Mouse (Mus musculus) CH12.LX (cell line): ENCODE data around the gene Abcc5. TPM values are rescaled to one million over a fixed set of nuclear protein-coding genes. Genes with fewer than 3 reads are reported as not detected.

Source experiments
- DNase-seq: peaks from one replicate; pipeline ENCODE4 v3.0.0-alpha.2; 2013; ENCODE audit errors: extremely low read depth
- H3K27ac ChIP-seq: 2 replicates; pipeline ENCODE4 v1.5.1; 2012; ENCODE audit warnings: low read depth, mild to moderate bottlenecking, control low read depth, moderate library complexity; ENCODE audit not compliant: insufficient read depth
- H3K27me3 ChIP-seq: replicated peaks from 2 replicates; pipeline ENCODE3; 2012; ENCODE audit warnings: inconsistent platforms
- H3K36me3 ChIP-seq, 2 experiments: replicated peaks in 1 of 2; 2 replicates each; pipeline versions ENCODE3 to v1.6.1; 2012; ENCODE audit warnings: inconsistent platforms in 1 of 2, low read length in 1 of 2, mild to moderate bottlenecking in 1 of 2, mixed read lengths in 1 of 2, moderate library complexity in 1 of 2; ENCODE audit not compliant: control insufficient read depth in 1 of 2, insufficient read depth in 1 of 2
- H3K4me1 ChIP-seq, 2 experiments: 2 replicates each; pipeline ENCODE4 v1.6.1; 2012; ENCODE audit warnings: inconsistent platforms in 1 of 2, moderate library complexity in 1 of 2; ENCODE audit not compliant: insufficient read depth in 2 of 2, control insufficient read depth in 1 of 2
- H3K4me2 ChIP-seq: 2 replicates; pipeline ENCODE4 v1.6.1; 2012; ENCODE audit warnings: low read depth, mild to moderate bottlenecking, control low read depth; ENCODE audit not compliant: poor library complexity, insufficient read depth, severe bottlenecking
- H3K4me3 ChIP-seq, 3 experiments: fragments of 150-350 bp in 1 of 3; sonication (generic) in 1 of 3; replicated peaks in 1 of 3; 2 replicates each; pipeline versions ENCODE3 to v1.5.1; 2011 to 2012; ENCODE audit warnings: low read depth in 2 of 3, low read length in 2 of 3, mild to moderate bottlenecking in 2 of 3, moderate library complexity in 2 of 3, control low read depth in 1 of 3, improper control_type of control experiment in 1 of 3, inconsistent platforms in 1 of 3, mixed read lengths in 1 of 3; ENCODE audit not compliant: poor library complexity in 1 of 3
- H3K79me2 ChIP-seq: replicated peaks from 2 replicates; pipeline ENCODE4 v1.6.1; 2012; ENCODE audit warnings: mild to moderate bottlenecking, moderate library complexity; ENCODE audit not compliant: control insufficient read depth, poor library complexity, insufficient read depth, severe bottlenecking; ENCODE audit errors: extremely low read depth
- H3K9ac ChIP-seq: 2 replicates; pipeline ENCODE4 v1.6.1; 2012; ENCODE audit warnings: low read depth, mild to moderate bottlenecking, control low read depth, moderate library complexity; ENCODE audit not compliant: insufficient read depth
- H3K9me3 ChIP-seq: replicated peaks from 2 replicates; pipeline ENCODE3; 2012; ENCODE audit warnings: low read length, inconsistent platforms, mixed read lengths
- ELF1 ChIP-seq: IDR thresholded peaks from 2 replicates; pipeline ENCODE4 v1.6.1; 2014; ENCODE audit warnings: low read depth, mild to moderate bottlenecking, inconsistent platforms, low read length, improper control_type of control experiment
- ETS1 ChIP-seq: conservative IDR thresholded peaks from 2 replicates; pipeline ENCODE4 v1.6.1; 2012; ENCODE audit warnings: low read depth, mild to moderate bottlenecking, inconsistent platforms, low read length, improper control_type of control experiment, moderate library complexity
- HCFC1 ChIP-seq: IDR thresholded peaks from 2 replicates; pipeline ENCODE4 v1.6.1; 2012; ENCODE audit warnings: low read depth, mild to moderate bottlenecking, inconsistent platforms, low read length, improper control_type of control experiment
- IRF4 ChIP-seq: IDR thresholded peaks from 2 replicates; pipeline ENCODE4 v1.6.1; 2014; ENCODE audit warnings: low read depth, mild to moderate bottlenecking, inconsistent platforms, low read length, improper control_type of control experiment
- MAZ ChIP-seq: IDR thresholded peaks from 2 replicates; pipeline ENCODE4 v1.6.1; 2012; ENCODE audit warnings: low read depth, mild to moderate bottlenecking, inconsistent platforms, low read length, improper control_type of control experiment, moderate library complexity
- MYC ChIP-seq: IDR thresholded peaks from 2 replicates; pipeline ENCODE4 v1.6.1; 2011; ENCODE audit warnings: low read depth, mild to moderate bottlenecking, improper control_type of control experiment, low read length
- NRF1 ChIP-seq: IDR thresholded peaks from 2 replicates; pipeline ENCODE4 v1.6.1; 2014; ENCODE audit warnings: low read depth, mild to moderate bottlenecking, inconsistent platforms, low read length, improper control_type of control experiment, moderate library complexity
- PAX5 ChIP-seq: IDR thresholded peaks from 2 replicates; pipeline ENCODE4 v1.6.1; 2012; ENCODE audit warnings: low read length, inconsistent platforms, mixed read lengths
- POLR2AphosphoS2 ChIP-seq: IDR thresholded peaks from 2 replicates; pipeline ENCODE4 v1.6.1; 2011; ENCODE audit warnings: low read depth, low read length, improper control_type of control experiment
- SIN3A ChIP-seq: IDR thresholded peaks from 2 replicates; pipeline ENCODE4 v1.6.1; 2012; ENCODE audit warnings: low read length, improper control_type of control experiment, inconsistent platforms
- SMC3 ChIP-seq: IDR thresholded peaks from 2 replicates; pipeline ENCODE4 v1.6.1; 2011; ENCODE audit warnings: low read depth, low read length, improper control_type of control experiment
- TCF12 ChIP-seq: IDR thresholded peaks from 2 replicates; pipeline ENCODE4 v1.6.1; 2014; ENCODE audit warnings: low read depth, mild to moderate bottlenecking, inconsistent platforms, low read length, improper control_type of control experiment
- USF1 ChIP-seq: IDR thresholded peaks from 2 replicates; pipeline ENCODE4 v1.6.1; 2014; ENCODE audit warnings: low read depth, mild to moderate bottlenecking, inconsistent platforms, low read length, improper control_type of control experiment
- USF2 ChIP-seq: conservative IDR thresholded peaks from 2 replicates; pipeline ENCODE4 v1.6.1; 2011; ENCODE audit warnings: low read depth, low read length, improper control_type of control experiment
- ZC3H11A ChIP-seq: IDR thresholded peaks from 2 replicates; pipeline ENCODE4 v1.6.1; 2012; ENCODE audit warnings: low read depth, mild to moderate bottlenecking, inconsistent platforms, low read length, improper control_type of control experiment
- ZNF384 ChIP-seq: IDR thresholded peaks from 2 replicates; pipeline ENCODE4 v1.6.1; 2012; ENCODE audit warnings: low read depth, low read length, improper control_type of control experiment, inconsistent platforms
- dilution Hi-C: fragments of 300-500 bp; cut with MboI; formaldehyde crosslinking; loops from 2 replicates; pipeline ENCODE4 v1.14.3; 2020; ENCODE audit warnings: low sequenced_read_pairs; ENCODE audit not compliant: extremely low pct_unique_long_range_greater_than_20kb, extremely low pct_ligation_motif_present
- in situ Hi-C: fragments of 300-500 bp; cut with MboI; formaldehyde crosslinking; loops from 3 replicates; pipeline ENCODE4 v1.14.3; 2019; ENCODE audit warnings: low sequenced_read_pairs, low pct_ligation_motif_present, low pct_unique_long_range_greater_than_20kb, mixed read lengths
- polyA plus RNA-seq: library from polyadenylated mRNA; unstranded; fragments of >175 nt; gene quantifications from 2 replicates; pipeline ENCODE4 v1.2.1, GENCODE M21; 2012; ENCODE audit warnings: low read depth; ENCODE audit not compliant: insufficient read length
- total RNA-seq, 2 experiments: library from RNA; depleted of rRNA; stranded (reverse); fragments of 300-350 nt in 1 of 2; fragments of >200 nt in 1 of 2; gene quantifications; 2 replicates each; pipeline ENCODE4 v1.2.3; 2012 to 2014

The Abcc5 gene
- total and polyA plus RNA-seq, 3 experiments: 23.4 to 28.6 (median 23.8) TPM

DNA sequence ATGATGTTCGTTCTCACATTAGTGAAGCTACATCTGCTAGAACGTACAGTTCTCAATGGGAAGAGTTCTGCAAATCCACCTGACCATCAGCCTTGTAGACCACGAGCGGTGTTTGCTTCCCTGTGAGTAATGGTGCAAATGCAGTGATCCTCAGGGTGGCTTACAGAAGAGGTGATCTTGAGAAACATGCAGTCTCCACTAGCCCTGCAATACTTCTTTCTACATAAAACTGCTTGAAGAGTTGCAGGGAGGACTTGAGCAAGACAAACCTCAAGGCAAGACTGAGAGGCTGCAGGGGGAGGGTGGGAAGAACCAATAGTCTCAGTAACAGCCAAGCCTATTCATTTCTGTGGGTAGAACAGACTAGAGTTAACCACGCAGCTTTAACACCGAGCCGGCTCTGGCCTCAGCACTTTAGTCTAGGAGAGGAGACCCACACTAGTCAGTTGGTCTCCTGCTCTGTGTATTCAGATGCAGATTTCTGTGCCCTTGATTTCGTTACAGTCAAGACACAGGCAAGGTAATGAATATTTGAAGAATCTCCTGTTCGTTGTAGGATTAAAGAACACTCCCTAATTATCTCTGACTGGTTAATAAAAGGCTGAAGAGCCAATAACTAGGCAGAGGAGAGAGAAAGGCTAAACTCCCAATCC lies 66.4 kb downstream of the Abcc5 start:
- dilution Hi-C loops: no loop called here
- DNase-seq: no peak
- H3K27ac ChIP-seq: no peak overlapping the region
- H3K36me3 ChIP-seq: peaks cover 10 to 79% of the 10 kb centered on the region in 2 experiments
- no peaks in the 10 kb centered on the region for H3K9me3 ChIP-seq
- TF ChIP-seq USF2 (no peak), ZNF384 (no peak), ELF1 (no peak), POLR2AphosphoS2 (no peak), SIN3A (no peak), MYC (no peak), ZC3H11A (no peak), USF1 (no peak)
- H3K27me3 ChIP-seq: no peaks in the 10 kb centered on the region
- H3K4me2 ChIP-seq: no peak overlapping the region
- no peak overlapping the region for H3K4me3 ChIP-seq
- H3K9ac ChIP-seq: no peak overlapping the region
- in situ Hi-C loops: no loop called here
- peaks cover 0 to 5% of the 10 kb centered on the region in 2 experiments; a peak in 1 of 4 replicates for H3K4me1 ChIP-seq
- H3K79me2 ChIP-seq: no peaks in the 10 kb centered on the region

GRCm38 (mm10) chr16:20357837-20358236 lies 68.4 kb downstream of the Abcc5 start:
- in situ Hi-C loops (no loop called here), dilution Hi-C loops (no loop called here)
- Histone ChIP-seq H3K79me2 (no peaks in the 10 kb centered on the region), H3K4me1 (peaks cover 0 to 5% of the 10 kb centered on the region in 2 experiments; a peak in 1 of 4 replicates), H3K36me3 (peaks cover 10 to 74% of the 10 kb centered on the region in 2 experiments), H3K27me3 (no peaks in the 10 kb centered on the region), H3K9me3 (no peaks in the 10 kb centered on the region), H3K4me3 (no peak overlapping the region), H3K9ac (no peak overlapping the region), H3K4me2 (no peak overlapping the region), H3K27ac (no peak overlapping the region)
- TF ChIP-seq PAX5 (no peak), IRF4 (no peak), ZC3H11A (no peak), SMC3 (no peak), POLR2AphosphoS2 (no peak), ZNF384 (no peak), MYC (no peak)
- DNase-seq: no peak

DNA sequence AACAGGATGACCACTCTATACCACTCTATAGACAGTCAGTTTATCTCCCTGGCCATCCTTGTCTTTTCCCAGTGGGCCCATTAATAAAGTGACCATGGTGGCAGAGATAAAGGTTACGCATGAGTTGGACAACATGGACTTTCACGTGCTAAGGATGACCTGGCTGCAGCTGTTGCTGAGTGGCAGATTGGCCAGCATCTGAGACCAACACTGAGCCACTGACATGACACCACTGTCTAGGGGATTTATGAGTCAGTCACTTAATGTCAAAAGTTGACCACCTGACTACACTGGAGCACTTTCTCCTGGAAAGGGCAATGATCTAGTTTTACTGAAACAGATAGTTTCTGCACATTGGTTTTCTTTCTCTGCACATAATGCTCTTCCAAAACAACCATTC lies 71.4 kb downstream of the Abcc5 start:
- dilution Hi-C loops (no loop called here), in situ Hi-C loops (no loop called here)

More for the DNA sequence above, 71.4 kb downstream of the Abcc5 start:
- Histone ChIP-seq H3K27ac (no peak overlapping the region), H3K4me2 (no peak overlapping the region), H3K9ac (no peak overlapping the region), H3K9me3 (no peaks in the 10 kb centered on the region), H3K79me2 (no peaks in the 10 kb centered on the region), H3K4me3 (no peak overlapping the region), H3K36me3 (peaks cover 6 to 64% of the 10 kb centered on the region in 2 experiments), H3K4me1 (peaks cover 0 to 5% of the 10 kb centered on the region in 2 experiments; a peak in 1 of 4 replicates), H3K27me3 (no peaks in the 10 kb centered on the region)
- TF ChIP-seq HCFC1: no peak
- TF ChIP-seq ETS1: no peak
- TF ChIP-seq TCF12: no peak
- no peak for TF ChIP-seq ZC3H11A
- TF ChIP-seq NRF1: no peak
- no peak for TF ChIP-seq MAZ
- DNase-seq: no peak
